Mouse (Mus musculus) kidney, embryonic 14.5 days (tissue): ENCODE measurements around the gene Nit1. TPM values are rescaled to one million over a fixed set of nuclear protein-coding genes. Genes with fewer than 3 reads are reported as not detected.
"Not testable (repeated sequence)": the region's sequence is repeated elsewhere in the genome, so short reads cannot be mapped to it uniquely, and the experiment has no call there.

Source experiments
- ATAC-seq: fragments of 200-750 bp; cut with Nextera tagmentation; 2 replicates; pipeline ENCODE4 v1.8.0; 2017; ENCODE audit warnings: moderate number of reproducible peaks, mild to moderate bottlenecking, moderate TSS enrichment, moderate library complexity; ENCODE audit not compliant: low FRiP score, low TSS enrichment
- H3K27ac ChIP-seq: fragments of 300-500 bp; sonication (generic); 2 replicates; pipeline ENCODE4 v1.5.1; 2014; ENCODE audit warnings: low read depth, mild to moderate bottlenecking, low read length, moderate library complexity, mixed read lengths
- H3K27me3 ChIP-seq: fragments of 300-500 bp; sonication (generic); 2 replicates; pipeline ENCODE4 v1.6.1; 2014; ENCODE audit warnings: mild to moderate bottlenecking, low read length; ENCODE audit not compliant: control insufficient read depth, insufficient read depth
- H3K36me3 ChIP-seq: fragments of 300-500 bp; sonication (generic); 2 replicates; pipeline ENCODE4 v1.6.1; 2014; ENCODE audit warnings: low read length, mixed read lengths; ENCODE audit not compliant: control insufficient read depth, insufficient read depth
- H3K4me1 ChIP-seq: fragments of 300-500 bp; sonication (generic); 2 replicates; pipeline ENCODE4 v1.6.1; 2014; ENCODE audit warnings: low read length, mixed read lengths; ENCODE audit not compliant: control insufficient read depth, insufficient read depth
- H3K4me2 ChIP-seq: fragments of 300-500 bp; sonication (generic); replicated peaks from 2 replicates; pipeline ENCODE4 v1.6.1; 2014; ENCODE audit warnings: low read depth, mild to moderate bottlenecking, low read length
- H3K4me3 ChIP-seq: fragments of 300-500 bp; sonication (generic); 2 replicates; pipeline ENCODE4 v1.5.1; 2014; ENCODE audit warnings: mild to moderate bottlenecking, low read length
- H3K9ac ChIP-seq: fragments of 300-500 bp; sonication (generic); 2 replicates; pipeline ENCODE4 v1.6.1; 2014; ENCODE audit warnings: low read depth, mild to moderate bottlenecking, low read length, moderate library complexity
- H3K9me3 ChIP-seq: fragments of 300-500 bp; sonication (generic); 2 replicates; pipeline ENCODE4 v1.6.1; 2016; ENCODE audit warnings: low read length; ENCODE audit not compliant: control insufficient read depth
- WGBS: fragments of 180-500 bp; shearing (Covaris S2); extraction: QIAGEN DNeasy Blood & Tissue Kit; methylation state at CpG from one replicate; pipeline ENCODE4 v1.1.7; 2014; 5-methylcytosine and 5-hydroxymethylcytosine counted together
- polyA plus RNA-seq: library from polyadenylated mRNA; unstranded; fragments of >200 nt; fragmentation: Nextera tagmentation; extraction: Ambion mirVana; gene quantifications from 2 replicates; pipeline ENCODE4 v1.2.1, GENCODE M21; 2014

Nit1 gene
- polyA plus RNA-seq, 1 experiment from 2014 or later = 34.5 TPM

DNA sequence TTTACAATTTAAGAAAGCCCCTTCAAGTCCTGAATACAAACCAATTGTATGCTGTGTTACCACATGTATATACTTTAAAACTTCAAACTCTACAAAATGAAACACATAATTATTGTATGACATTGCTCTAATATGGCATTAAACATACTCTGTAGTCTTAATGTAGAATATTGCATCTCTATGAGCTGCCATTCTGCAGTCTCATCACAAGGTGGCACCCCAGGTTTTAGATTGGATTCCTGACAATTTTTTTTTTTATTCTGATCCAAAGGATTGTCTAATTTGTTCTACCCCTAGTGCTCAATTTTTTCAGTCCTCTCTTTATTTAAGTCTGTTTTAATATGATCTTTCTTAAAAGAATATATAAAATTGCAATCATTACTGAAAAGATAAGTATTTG is 24.0 kb downstream of the Nit1 start:
- Histone ChIP-seq H3K36me3 (no peaks in the 10 kb centered on the region), H3K9me3 (no peaks in the 10 kb centered on the region), H3K4me3 (no peak overlapping the region), H3K9ac (no peak overlapping the region), H3K27me3 (no peaks in the 10 kb centered on the region), H3K27ac (no peak overlapping the region), H3K4me2 (no peak overlapping the region), H3K4me1 (no peaks in the 10 kb centered on the region)
- no peak for ATAC-seq

DNA sequence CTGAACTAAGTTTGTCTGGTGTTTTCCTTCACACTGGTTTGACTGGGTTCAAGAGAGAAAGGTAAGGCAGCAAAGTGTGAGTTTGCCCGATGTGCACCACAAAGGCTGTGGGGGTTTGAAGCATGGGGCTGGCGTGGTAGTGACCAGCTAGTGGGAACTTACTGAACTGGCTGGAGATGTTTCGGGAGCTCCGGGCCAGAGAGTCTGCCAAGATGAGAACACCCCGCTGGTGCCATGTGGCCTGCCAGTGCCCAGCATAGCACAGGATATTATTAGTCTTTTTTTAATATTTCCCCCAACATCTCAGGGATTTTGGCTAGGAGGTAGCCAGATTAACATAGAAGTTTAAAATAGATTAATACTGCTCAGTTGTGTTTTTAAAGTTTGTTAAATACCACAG is 25.3 kb downstream of the Nit1 start:
- H3K27me3 ChIP-seq = no peaks in the 10 kb centered on the region
- WGBS = 19% methylated on average over 5 of the region's 5 CpGs
- H3K9me3 ChIP-seq = no peaks in the 10 kb centered on the region
- peak overlapping the region; percentile 25; the same call in 1 of the 2 replicates for H3K9ac ChIP-seq
- peak overlapping the region; percentile 18 for H3K4me3 ChIP-seq
- peak; percentile 29; the same call in 1 of the 2 replicates for ATAC-seq
- no peaks in the 10 kb centered on the region for H3K4me1 ChIP-seq
- H3K27ac ChIP-seq = no peak overlapping the region
- peak overlapping the region; percentile 32 for H3K4me2 ChIP-seq
- no peaks in the 10 kb centered on the region for H3K36me3 ChIP-seq

DNA sequence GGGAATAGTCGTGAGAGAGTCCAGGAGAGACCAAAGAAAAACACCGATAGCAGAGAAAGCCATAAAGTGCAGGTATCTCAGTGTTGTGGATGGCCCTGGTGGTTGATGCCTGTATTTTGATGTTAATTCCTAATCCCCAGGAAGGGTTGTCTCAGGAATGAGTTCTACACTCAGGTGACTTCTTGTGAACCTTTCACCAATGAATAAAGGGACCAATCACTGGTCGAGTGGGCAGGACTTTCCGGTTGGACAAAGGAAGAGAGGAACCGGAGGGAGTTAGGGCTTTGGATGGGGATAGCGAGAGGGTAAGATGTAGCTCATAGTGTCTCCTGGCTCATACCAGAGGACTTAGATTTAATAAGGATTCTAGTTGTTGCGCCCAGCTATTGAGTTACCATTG is 25.7 kb downstream of the Nit1 start:
- H3K27me3 ChIP-seq = no peaks in the 10 kb centered on the region
- no peak overlapping the region for H3K27ac ChIP-seq
- H3K9me3 ChIP-seq = no peaks in the 10 kb centered on the region
- H3K9ac ChIP-seq = peak overlapping the region; percentile 25; the same call in 1 of the 2 replicates
- peak overlapping the region; percentile 32 for H3K4me2 ChIP-seq
- peak overlapping the region; percentile 18 for H3K4me3 ChIP-seq
- no peaks in the 10 kb centered on the region for H3K36me3 ChIP-seq
- H3K4me1 ChIP-seq = no peaks in the 10 kb centered on the region
- 13% methylated on average over 7 of the region's 7 CpGs for WGBS
- 0 out of 2 replicates have a peak, but pooled peaks have one; percentile 34 for ATAC-seq

DNA sequence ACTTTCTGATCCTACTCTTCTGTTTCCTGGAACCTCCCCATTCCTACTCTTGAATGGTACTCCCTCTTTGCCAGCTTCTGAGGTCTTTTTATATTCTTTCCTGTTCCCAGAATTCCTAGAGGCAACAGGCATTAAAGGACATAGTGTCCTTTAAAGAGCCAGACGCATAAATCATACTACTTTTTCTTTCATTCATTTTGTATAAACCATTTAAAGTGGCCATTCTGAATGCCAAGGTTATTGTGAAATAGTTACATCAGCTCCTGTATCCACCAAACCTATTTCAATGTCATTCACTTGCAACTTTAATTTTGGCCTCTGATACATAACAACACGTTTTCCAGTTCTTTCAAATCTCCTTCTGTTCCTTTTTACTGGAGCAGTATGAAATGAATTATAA is 36.1 kb downstream of the Nit1 start:
- no peak for ATAC-seq
- Histone ChIP-seq H3K9me3 (no peaks in the 10 kb centered on the region), H3K4me3 (no peak overlapping the region), H3K9ac (no peak overlapping the region), H3K4me1 (no peaks in the 10 kb centered on the region), H3K4me2 (no peak overlapping the region), H3K36me3 (no peaks in the 10 kb centered on the region), H3K27me3 (no peaks in the 10 kb centered on the region), H3K27ac (no peak overlapping the region)
- 74% methylated on average over 2 of the region's 2 CpGs for WGBS

- not testable (repeated sequence) for H3K9ac ChIP-seq, H3K4me1 ChIP-seq, H3K27me3 ChIP-seq, H3K36me3 ChIP-seq, ATAC-seq, H3K4me3 ChIP-seq, H3K4me2 ChIP-seq, H3K27ac ChIP-seq, H3K9me3 ChIP-seq
- WGBS = 70% methylated on average over 5 of the region's 5 CpGs
Observed at GRCm38 (mm10) chr1:171306157-171306556, 39.3 kb downstream of the Nit1 start.

GRCm38 (mm10) chr1:171298226-171298625 is 47.2 kb downstream of the Nit1 start:
- peaks cover 7% of the 10 kb centered on the region; the same call in 1 of the 2 replicates for H3K4me1 ChIP-seq
- WGBS = 78% methylated on average over 3 of the region's 3 CpGs
- no peak for ATAC-seq
- no peaks in the 10 kb centered on the region; the same call in 1 of the 2 replicates for H3K27me3 ChIP-seq
- H3K4me3 ChIP-seq = no peak overlapping the region
- no peaks in the 10 kb centered on the region for H3K36me3 ChIP-seq
- H3K27ac ChIP-seq = no peak overlapping the region
- no peaks in the 10 kb centered on the region for H3K9me3 ChIP-seq
- H3K4me2 ChIP-seq = no peak overlapping the region
- H3K9ac ChIP-seq = no peak overlapping the region

DNA sequence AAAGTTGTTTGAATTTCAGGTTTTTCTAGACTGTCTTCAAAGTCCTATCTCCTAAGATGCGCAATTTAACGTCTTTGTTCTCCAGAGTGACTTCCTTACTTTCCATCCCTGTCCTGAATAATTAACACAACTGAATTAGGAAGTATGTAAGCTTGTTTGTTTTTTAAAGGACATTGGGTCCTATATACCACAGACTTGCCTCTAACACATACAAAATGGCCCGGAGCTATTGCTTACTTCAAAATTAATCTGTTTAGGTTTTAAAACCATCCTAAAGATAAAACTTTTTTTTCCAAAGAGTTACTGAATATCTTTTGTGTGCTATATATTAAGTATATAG is 50.4 kb downstream of the Nit1 start:
- Histone ChIP-seq H3K27me3 (no peaks in the 10 kb centered on the region; the same call in 1 of the 2 replicates), H3K9me3 (no peaks in the 10 kb centered on the region), H3K4me3 (peak overlapping the region; percentile 77), H3K36me3 (peaks cover under 1% of the 10 kb centered on the region; the same call in 1 of the 2 replicates), H3K27ac (peak overlapping the region; percentile 94), H3K4me1 (peaks cover 8% of the 10 kb centered on the region; the same call in 1 of the 2 replicates), H3K9ac (peak overlapping the region; percentile 72), H3K4me2 (peak overlapping the region; percentile 68)
- ATAC-seq = no peak
- WGBS = 18% methylated on average over 3 of the region's 3 CpGs

DNA sequence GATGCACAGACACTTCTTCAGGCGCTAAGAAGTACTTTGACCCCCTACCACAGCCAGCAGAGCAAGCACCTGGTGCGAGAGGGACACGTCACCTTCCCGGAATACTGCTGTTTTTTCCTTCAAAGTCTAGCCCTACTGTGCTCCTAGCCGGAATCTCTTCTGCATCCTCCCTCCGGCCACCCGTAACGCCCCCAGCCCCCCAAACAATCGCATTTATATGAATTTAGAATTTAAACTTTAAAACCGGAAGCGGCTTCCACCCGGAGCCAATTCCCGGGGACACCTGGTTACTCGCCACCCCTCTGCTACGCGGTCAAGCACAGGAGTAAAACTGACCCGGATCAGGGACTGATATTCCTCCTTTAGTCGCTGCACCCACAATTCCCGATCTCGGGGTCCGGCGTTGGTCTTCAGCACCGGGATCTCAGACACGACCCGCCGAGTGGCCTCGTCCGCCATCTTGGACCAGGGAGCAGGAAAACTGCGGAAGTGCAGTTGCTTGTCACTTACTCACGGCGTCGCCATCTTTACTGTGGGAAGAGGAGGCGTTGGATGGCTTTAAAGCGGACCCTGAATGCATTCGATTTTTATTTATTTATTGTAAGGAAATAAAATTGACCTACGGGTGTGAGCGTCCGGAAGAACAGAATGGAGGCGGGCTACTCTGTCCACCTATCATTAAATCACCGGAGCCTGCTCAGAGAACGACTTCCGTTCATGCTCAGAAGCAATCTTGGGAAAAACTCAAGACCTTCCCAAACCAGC is 51.0 kb downstream of the Nit1 start, which contains the start of gene Ufc1:
Ufc1 (minus strand) TSS at position 727 of the 765 bp plus-strand sequence.
- Histone ChIP-seq H3K9me3 (no peaks in the 10 kb centered on the region), H3K4me2 (peak within 1 kb of the TSS; percentile 68), H3K4me1 (peaks cover 8% of the 10 kb centered on the region; the same call in 1 of the 2 replicates), H3K27me3 (no peaks in the 10 kb centered on the region; the same call in 1 of the 2 replicates), H3K4me3 (peak within 1 kb of the TSS; percentile 77), H3K27ac (peak within 1 kb of the TSS; percentile 94), H3K9ac (peak within 1 kb of the TSS; percentile 72), H3K36me3 (peaks cover 6% of the 10 kb centered on the region)
- peak; percentile 78 for ATAC-seq
- WGBS = under 1% methylated on average over 42 of the region's 42 CpGs

- H3K9ac ChIP-seq = peak overlapping the region; percentile 72
- H3K4me3 ChIP-seq = peak overlapping the region; percentile 77
- H3K27me3 ChIP-seq = no peaks in the 10 kb centered on the region; the same call in 1 of the 2 replicates
- peaks cover 12% of the 10 kb centered on the region for H3K36me3 ChIP-seq
- H3K4me2 ChIP-seq = peak overlapping the region; percentile 68
- H3K9me3 ChIP-seq = no peaks in the 10 kb centered on the region
- peak overlapping the region; percentile 94; the same call in 1 of the 2 replicates for H3K27ac ChIP-seq
- peaks cover 8% of the 10 kb centered on the region; the same call in 1 of the 2 replicates for H3K4me1 ChIP-seq
- WGBS = 39% methylated on average over 5 of the region's 5 CpGs
- no peak for ATAC-seq
Observed at GRCm38 (mm10) chr1:171293906-171294297, 51.5 kb downstream of the Nit1 start.
